Mouse (Mus musculus) C2C12 (cell line): ENCODE data around the gene Ppp1r14b.

Experiments used
- MAX ChIP-seq: IDR thresholded peaks from one replicate; pipeline ENCODE4 v1.6.1; 2011; ENCODE audit warnings: mild to moderate bottlenecking, control low read depth
- MYOD1 ChIP-seq: IDR thresholded peaks from one replicate; pipeline ENCODE4 v1.6.1; 2011; ENCODE audit warnings: low read depth; ENCODE audit not compliant: control insufficient read depth, insufficient read length

DNA sequence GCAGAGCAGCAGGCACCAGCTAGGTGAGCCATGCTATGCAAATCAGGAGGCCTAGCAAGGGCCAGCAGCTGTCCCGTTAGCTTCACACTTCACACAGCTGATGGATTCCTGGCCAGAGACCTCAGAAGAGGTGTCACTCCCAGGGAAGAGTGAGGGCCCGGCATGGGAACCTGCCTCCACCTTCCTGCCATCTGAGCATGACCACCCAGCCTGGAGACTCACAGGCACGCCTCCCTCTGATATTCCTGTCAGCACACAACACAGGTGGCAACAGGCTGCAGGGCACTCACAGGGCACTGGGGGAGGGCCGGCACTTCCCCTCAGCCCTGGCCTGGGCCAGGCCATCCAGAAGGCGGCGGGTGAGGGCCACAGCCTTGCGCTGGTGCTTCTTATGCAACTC lies 19.3 kb upstream of the Ppp1r14b start:
- TF ChIP-seq MYOD1 (no peak), MAX (no peak)
